Mouse (Mus musculus) cortical plate, adult 2 months (tissue): ENCODE measurements around the gene Srcap. TPM values are rescaled to one million over a fixed set of nuclear protein-coding genes. Genes with fewer than 3 reads are reported as not detected.
A peak's percentile ranks its signal among the peaks of the same experiment; 100 is the strongest.
"Not testable (repeated sequence)": the region's sequence is repeated elsewhere in the genome, so short reads cannot be mapped to it uniquely, and the experiment has no call there.

Experiments
- H3K27ac ChIP-seq: fragments of 200-500 bp; 2 replicates; pipeline ENCODE4 v1.5.1; 2012; ENCODE audit warnings: low read length, control low read depth, inconsistent platforms; ENCODE audit not compliant: insufficient read depth
- H3K4me1 ChIP-seq: fragments of 200-500 bp; 2 replicates; pipeline ENCODE4 v1.6.1; 2011; ENCODE audit warnings: low read length; ENCODE audit not compliant: control insufficient read depth, insufficient read depth
- H3K4me3 ChIP-seq: fragments of 200-500 bp; 2 replicates; pipeline ENCODE4 v1.5.1; 2011; ENCODE audit warnings: mild to moderate bottlenecking, low read length, control low read depth; ENCODE audit not compliant: insufficient read depth
- CTCF ChIP-seq: fragments of 200-500 bp; IDR thresholded peaks from 2 replicates; pipeline ENCODE4 v1.5.1; 2011; ENCODE audit warnings: mild to moderate bottlenecking, control low read depth, low read length; ENCODE audit not compliant: insufficient read depth; ENCODE audit errors: extremely low read depth
- POLR2A ChIP-seq: fragments of 200-500 bp; IDR thresholded peaks from 2 replicates; pipeline ENCODE4 v1.6.1; 2011; ENCODE audit warnings: mild to moderate bottlenecking, low read length, control low read depth; ENCODE audit not compliant: insufficient read depth; ENCODE audit errors: extremely low read depth
- polyA plus RNA-seq: library from polyadenylated mRNA; depleted of rRNA; stranded (reverse); fragments of >200 nt; gene quantifications from 2 replicates; pipeline ENCODE4 v1.2.3, GENCODE M21; 2012

Srcap gene
- polyA plus RNA-seq, 1 experiment, result 26.4 TPM

DNA sequence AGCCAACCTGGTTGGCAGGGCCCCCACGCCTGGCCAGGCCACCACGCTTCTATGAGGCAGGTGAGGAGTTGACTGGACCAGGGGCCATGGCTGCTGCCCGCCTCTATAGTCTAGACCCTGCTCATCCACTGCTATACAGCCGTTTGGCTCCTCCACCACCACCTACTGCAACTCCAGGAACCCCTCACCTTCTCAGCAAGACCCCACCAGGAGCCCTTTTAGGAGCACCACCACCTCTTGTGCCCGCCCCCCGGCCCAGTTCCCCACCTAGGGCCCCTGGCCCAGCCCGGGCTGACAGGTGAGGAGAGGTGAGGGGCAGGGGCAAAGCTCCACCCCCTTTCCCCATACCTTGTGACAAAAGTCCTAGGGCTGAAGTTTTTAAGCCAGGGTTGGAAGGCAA lies 21.8 kb upstream of the Srcap start:
- no peak overlapping the region for H3K4me3 ChIP-seq
- TF ChIP-seq CTCF (no peak), POLR2A (no peak)
- no peak overlapping the region for H3K27ac ChIP-seq
- no peaks in the 10 kb centered on the region for H3K4me1 ChIP-seq

DNA sequence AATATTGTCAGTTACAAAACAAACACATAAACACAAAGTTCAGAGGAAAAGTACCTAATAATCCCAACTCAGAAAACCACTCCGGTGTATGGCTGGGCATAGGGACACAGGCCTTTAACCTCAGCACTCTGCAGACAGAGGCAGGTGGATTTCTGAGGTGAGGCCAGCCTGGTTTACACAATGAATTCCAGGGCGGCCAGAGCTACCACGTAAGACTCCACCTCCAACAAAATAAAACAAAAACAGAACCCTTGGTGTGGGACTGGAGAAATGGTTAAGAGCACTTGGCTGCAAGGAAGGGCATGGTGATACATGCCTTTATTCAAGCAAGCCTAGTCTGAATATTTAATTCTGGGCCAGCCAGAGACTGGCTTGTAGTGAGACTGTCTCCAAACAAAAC lies 19.9 kb upstream of the Srcap start:
- no peak overlapping the region for H3K4me3 ChIP-seq
- H3K27ac ChIP-seq, result no peak overlapping the region
- no peak for TF ChIP-seq POLR2A
- no peak for TF ChIP-seq CTCF
- H3K4me1 ChIP-seq, result no peaks in the 10 kb centered on the region

DNA sequence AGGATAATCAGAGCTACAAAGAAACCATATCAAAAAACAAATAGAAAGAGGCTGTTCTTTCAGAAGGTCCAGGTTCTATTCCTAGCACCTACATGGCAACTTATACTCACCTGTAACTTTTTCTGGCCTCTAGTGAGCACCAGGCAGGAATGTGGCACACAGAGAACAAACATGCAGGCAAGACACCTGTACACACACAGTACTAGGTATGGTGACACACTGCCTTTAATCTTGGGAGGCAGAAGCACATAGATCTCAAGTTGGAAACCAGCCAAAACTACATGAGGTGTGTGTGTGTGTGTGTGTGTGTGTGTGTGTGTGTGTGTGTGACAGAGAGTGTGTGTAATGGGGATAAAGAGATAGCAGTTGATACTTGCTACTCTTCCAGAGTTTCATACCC lies 17.1 kb upstream of the Srcap start:
- no peak overlapping the region for H3K27ac ChIP-seq
- no peaks in the 10 kb centered on the region for H3K4me1 ChIP-seq
- TF ChIP-seq POLR2A (no peak), CTCF (no peak)
- H3K4me3 ChIP-seq, result no peak overlapping the region

DNA sequence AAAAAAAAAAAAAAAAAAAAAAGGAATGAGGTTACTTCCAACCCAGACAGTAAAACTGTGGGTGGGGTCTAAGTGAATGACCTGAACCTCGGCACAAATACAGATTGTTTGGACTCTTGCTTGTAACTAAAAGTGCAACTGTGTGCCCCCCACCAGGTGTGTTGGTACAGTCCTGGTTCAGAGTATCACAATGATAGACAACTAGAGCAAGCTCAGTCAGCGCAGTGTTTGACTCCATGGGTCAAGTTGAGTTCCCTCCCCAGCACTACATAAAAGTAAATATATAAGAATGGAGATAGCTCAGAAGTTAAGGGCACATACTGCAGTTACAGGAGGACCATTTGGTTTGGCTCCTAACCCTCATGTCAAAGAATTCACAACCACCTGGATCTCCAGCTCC lies 14.4 kb upstream of the Srcap start:
- H3K4me1 ChIP-seq, result no peaks in the 10 kb centered on the region
- TF ChIP-seq POLR2A, result no peak
- TF ChIP-seq CTCF, result no peak
- H3K4me3 ChIP-seq, result no peak overlapping the region
- no peak overlapping the region for H3K27ac ChIP-seq

DNA sequence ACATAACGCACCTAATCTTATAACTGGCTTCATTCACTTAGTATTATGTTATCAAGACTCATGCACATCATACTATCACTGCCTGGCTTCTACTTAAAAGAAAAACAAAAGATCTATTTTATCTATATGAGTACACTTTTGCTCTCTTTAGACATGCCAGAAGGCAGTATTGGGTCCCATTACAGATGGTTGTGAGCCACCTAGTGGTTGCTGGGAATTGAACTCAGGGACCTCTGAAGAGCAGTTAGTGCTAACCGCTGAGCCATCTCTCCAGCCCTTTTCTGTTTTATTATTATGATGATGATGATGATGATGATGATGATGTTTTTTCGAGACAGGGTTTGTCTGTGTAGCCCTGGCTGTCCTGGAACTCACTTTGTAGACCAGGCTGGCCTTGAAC lies 13.4 kb upstream of the Srcap start:
- H3K27ac ChIP-seq, result no peak overlapping the region
- no peak overlapping the region for H3K4me3 ChIP-seq
- no peaks in the 10 kb centered on the region for H3K4me1 ChIP-seq
- TF ChIP-seq CTCF (peak; percentile 34; the same call in 1 of the 2 replicates), POLR2A (no peak)

DNA sequence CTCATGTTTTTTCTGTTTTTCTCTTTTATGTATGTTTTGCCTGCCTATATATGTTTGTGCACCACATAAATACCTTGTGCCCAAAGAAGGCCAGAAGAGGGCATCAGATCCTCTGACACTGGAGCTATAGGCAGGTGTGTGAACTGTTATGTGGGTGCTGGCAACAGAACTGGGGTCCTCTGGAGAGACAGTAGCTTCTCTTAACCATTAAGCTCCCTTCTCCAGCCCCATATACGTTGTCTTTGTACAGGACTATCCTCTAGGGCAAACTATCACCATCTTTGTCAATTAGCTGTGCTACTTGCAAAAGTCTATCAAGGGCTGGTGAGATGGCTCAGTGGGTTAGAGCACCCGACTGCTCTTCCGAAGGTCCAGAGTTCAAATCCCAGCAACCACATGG lies 3.5 kb upstream of the Srcap start:
- Histone ChIP-seq H3K27ac (no peak overlapping the region), H3K4me3 (no peak overlapping the region), H3K4me1 (no peaks in the 10 kb centered on the region; the same call in 1 of the 2 replicates)
- TF ChIP-seq CTCF (no peak), POLR2A (no peak)

DNA sequence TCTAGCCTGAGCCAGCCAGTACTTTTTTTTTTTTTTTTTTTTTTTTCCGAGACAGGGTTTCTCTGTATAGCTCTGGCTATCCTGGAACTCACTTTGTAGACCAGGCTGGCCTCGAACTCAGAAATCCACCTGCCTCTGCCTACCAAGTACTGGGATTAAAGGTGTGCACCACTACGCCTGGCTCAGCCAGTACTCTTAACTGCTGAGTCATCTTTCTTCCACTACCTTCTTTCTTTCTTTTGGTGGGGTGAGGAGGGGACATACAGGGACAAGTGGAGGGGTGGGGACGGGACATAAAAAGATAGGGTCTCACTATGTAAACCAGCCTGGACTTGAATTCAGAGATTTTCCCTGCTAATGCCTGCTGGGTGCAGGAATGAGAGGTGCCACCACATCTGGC lies 2.0 kb upstream of the Srcap start:
- not testable (repeated sequence) for H3K4me1 ChIP-seq, H3K27ac ChIP-seq, H3K4me3 ChIP-seq

DNA sequence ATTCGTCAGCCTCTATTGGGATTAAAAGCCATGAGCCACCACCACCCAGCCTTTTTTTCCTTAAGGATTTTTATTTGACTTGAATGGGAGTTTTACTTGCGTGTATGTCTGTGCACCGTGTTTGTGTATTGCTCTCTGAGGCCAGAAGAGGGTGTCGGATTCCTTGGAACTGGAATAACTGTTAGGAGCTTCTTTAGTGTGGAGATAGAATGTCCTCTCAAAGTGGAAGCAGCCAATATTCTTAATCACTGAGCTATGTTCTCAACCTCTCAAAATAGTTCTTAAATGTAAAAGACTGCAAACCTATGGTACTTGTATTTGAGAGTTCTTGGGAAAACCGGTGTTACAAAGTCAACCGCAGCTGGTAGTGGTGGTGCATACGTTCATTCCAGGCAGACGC lies 542 bp upstream of the Srcap start:
- Histone ChIP-seq H3K4me3 (peak overlapping the region; percentile 64), H3K4me1 (peaks cover 4% of the 10 kb centered on the region; the same call in 1 of the 2 replicates), H3K27ac (no peak overlapping the region)
- TF ChIP-seq CTCF (no peak), POLR2A (no peak)

DNA sequence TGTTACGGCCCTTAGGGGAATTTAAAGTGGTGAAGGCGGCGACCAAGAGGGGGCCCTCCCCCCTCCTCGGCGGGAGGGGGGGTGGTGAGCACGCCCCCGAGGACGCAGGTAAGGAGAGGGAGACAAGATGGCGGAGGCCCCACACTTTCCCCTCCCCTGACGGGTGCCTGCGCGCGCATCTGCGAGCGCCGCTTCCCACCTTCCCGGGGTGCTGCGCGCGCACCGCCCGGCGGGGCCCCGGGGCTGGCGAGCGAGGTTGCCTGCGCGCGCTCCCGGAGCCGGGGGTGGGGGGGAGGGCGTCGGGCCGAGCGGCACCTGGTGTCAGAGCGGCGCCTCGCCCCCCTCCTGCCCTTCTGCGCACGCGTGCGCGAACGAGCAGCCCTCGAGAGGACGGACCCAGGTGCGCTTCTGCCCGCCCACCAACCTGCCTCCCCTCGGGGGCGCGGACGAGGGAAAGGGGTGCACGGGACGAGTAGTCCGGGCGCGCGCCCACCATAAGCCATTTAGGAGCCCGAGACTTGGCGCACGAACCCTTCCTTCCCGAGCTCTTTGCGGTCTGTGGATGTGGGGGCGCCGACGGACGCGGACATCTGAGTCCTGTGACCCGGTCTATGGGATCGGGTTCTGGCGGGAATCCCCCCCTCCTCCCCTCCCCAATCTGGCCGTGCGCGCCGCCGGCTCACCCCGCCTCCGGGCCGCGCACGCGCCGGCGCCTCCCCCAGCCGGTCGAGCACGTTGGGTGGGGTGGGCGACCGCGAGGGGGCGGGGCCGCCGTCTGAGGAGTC lies 640 bp downstream of the Srcap start:
- TF ChIP-seq CTCF, result no peak
- no peak for TF ChIP-seq POLR2A
- peak overlapping the region; percentile 97 for H3K27ac ChIP-seq
- H3K4me1 ChIP-seq, result peaks cover 4% of the 10 kb centered on the region; the same call in 1 of the 2 replicates
- H3K4me3 ChIP-seq, result peak overlapping the region; percentile 64

DNA sequence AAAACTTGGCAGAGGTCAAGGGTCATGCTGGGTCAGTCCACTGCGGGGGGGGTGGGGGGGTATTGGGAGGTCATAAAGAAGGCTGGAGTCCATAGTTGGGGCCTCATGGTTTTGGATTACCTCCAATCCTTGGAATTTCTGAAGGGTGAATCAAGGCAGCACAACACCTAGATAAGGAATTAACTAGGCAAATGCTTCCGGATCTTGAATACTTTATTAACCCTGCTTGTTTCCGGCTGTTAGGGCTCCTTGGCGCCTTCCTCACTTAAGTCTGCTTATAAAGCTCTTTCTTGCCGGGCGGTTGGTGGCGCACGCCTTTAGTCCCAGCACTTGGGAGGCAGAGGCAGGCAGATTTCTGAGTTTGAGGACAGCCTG lies 1.2 kb downstream of the Srcap start:
- TF ChIP-seq POLR2A (no peak), CTCF (no peak)
- H3K4me3 ChIP-seq, result peak overlapping the region; percentile 64
- H3K4me1 ChIP-seq, result peaks cover 4% of the 10 kb centered on the region; the same call in 1 of the 2 replicates
- H3K27ac ChIP-seq, result no peak overlapping the region
